ENCODE assay signal across 15 mouse cellular contexts in the genomic region with DNA sequence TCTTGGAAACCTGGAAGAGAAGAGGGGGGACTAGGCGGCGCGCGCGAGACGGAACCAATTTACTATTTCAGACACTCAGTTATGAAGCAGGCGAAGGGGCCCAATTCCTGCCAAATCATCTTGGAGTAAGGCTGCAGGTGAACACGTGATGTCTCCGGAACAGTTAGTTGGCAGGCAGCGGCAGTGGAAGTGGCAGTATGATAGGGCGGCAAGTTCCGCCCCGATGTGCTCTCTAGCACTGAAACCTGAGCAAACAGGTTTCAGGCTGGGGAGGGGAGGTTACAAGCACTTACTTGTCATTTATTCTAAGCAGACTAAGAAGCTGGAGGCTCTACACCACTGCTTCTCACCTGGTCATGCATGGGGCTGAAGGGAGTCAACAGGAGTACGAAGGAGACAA.
DNase-seq lines count a peak whose midpoint lies in the region; ATAC-seq and TF ChIP-seq lines count a peak whose summit lies in the region.
"Had no signal": no experiment of that assay in that cellular context is flagged by ENCODE, and none has a peak within 500 bp of the region (broad histone marks: within the 10 kb centered on the region; RNA-seq: fewer than 3 reads in every experiment).

No protein-coding gene starts in this region.

- no peak for TF ChIP-seq EP300 in heart, adult 2 months (IDR thresholded peaks at IDR 0.05; ENCODE audit: insufficient read depth, low read depth, low read length)

- H3K79me2 ChIP-seq in heart, adult 2 months (replicated peaks; ENCODE audit: control insufficient read depth, insufficient read depth, low read length) = no peaks in the 10 kb centered on the region

- TF ChIP-seq CTCF in heart, adult 2 months (IDR thresholded peaks at IDR 0.05) = no peak

- H3K4me3 ChIP-seq in kidney, embryonic 15.5 days (replicated peaks) = no peak overlapping the region
- no peak overlapping the region for H3K4me3 ChIP-seq in heart, adult 2 months
- no peak overlapping the region for H3K4me3 ChIP-seq in intestine, embryonic 15.5 days (replicated peaks)
- H3K4me3 ChIP-seq: embryonic facial prominence, embryonic 13.5 days; hindbrain, embryonic 12.5 days had no signal

- H3K27me3 ChIP-seq in kidney, embryonic 15.5 days = no peaks in the 10 kb centered on the region
- no peaks in the 10 kb centered on the region for H3K27me3 ChIP-seq in heart, adult 2 months (ENCODE audit: control insufficient read depth, insufficient read depth, low read length)
- no peaks in the 10 kb centered on the region for H3K27me3 ChIP-seq in intestine, embryonic 15.5 days (replicated peaks)
- H3K27me3 ChIP-seq: embryonic facial prominence, embryonic 13.5 days; hindbrain, embryonic 12.5 days; Patski had no signal

- TF ChIP-seq POLR2A in heart, adult 2 months (IDR thresholded peaks at IDR 0.05; ENCODE audit: insufficient read depth, low read depth, low read length) = no peak

- H3K9ac ChIP-seq in kidney, embryonic 15.5 days = no peak overlapping the region
- H3K9ac ChIP-seq in heart, adult 2 months (ENCODE audit: low read depth, low read length) = no peak overlapping the region
- H3K9ac ChIP-seq in intestine, embryonic 15.5 days = no peak overlapping the region
- H3K9ac ChIP-seq: embryonic facial prominence, embryonic 13.5 days; hindbrain, embryonic 12.5 days had no signal

- no peak overlapping the region for H3K27ac ChIP-seq in kidney, embryonic 15.5 days
- no peak overlapping the region for H3K27ac ChIP-seq in heart, adult 2 months
- H3K27ac ChIP-seq in intestine, embryonic 15.5 days = no peak overlapping the region
- H3K27ac ChIP-seq: embryonic facial prominence, embryonic 13.5 days; hindbrain, embryonic 12.5 days had no signal

- H3K36me3 ChIP-seq in kidney, embryonic 15.5 days = no peaks in the 10 kb centered on the region
- no peaks in the 10 kb centered on the region for H3K36me3 ChIP-seq in heart, adult 2 months (ENCODE audit: control insufficient read depth, insufficient read depth, low read length)
- H3K36me3 ChIP-seq in intestine, embryonic 15.5 days = no peaks in the 10 kb centered on the region
- H3K36me3 ChIP-seq: embryonic facial prominence, embryonic 13.5 days; hindbrain, embryonic 12.5 days had no signal

- 61% methylated on average over 14 of the region's 14 CpGs for WGBS in kidney, embryonic 15.5 days
- 42% methylated on average over 14 of the region's 14 CpGs for WGBS in heart, adult 2 months
- WGBS in intestine, embryonic 15.5 days = 40% methylated on average over 14 of the region's 14 CpGs

- intact Hi-C loops in heart, adult 2 months (cut with DNase I) = no loop called here

- H3K4me2 ChIP-seq in kidney, embryonic 15.5 days = 0 out of 2 replicates have a peak overlapping the region, but pooled peaks have one; percentile 9
- no peak overlapping the region for H3K4me2 ChIP-seq in intestine, embryonic 15.5 days (replicated peaks)
- H3K4me2 ChIP-seq: embryonic facial prominence, embryonic 13.5 days; hindbrain, embryonic 12.5 days had no signal

- no peak for DNase-seq in kidney, postnatal 14 days
- peak; percentile 21 to 46 for DNase-seq in heart, adult 2 months
- DNase-seq in heart, postnatal 4 days = peak; percentile 11
- peak; percentile 9 for DNase-seq in mesoderm, embryonic 11.5 days (ENCODE audit: low read depth, low spot score)
- DNase-seq in frontal cortex, postnatal 25 days (ENCODE audit: low spot score in 2 of 2) = no peak
- no peak for DNase-seq in cerebellum, adult 11-12 months
- DNase-seq: adrenal gland, postnatal 14 days; cerebellum, adult 11 months; kidney, postnatal 25 days; right cerebral cortex, postnatal 4 days had no signal

- no peaks in the 10 kb centered on the region for H3K4me1 ChIP-seq in kidney, embryonic 15.5 days
- no peaks in the 10 kb centered on the region for H3K4me1 ChIP-seq in heart, adult 2 months (ENCODE audit: control insufficient read depth, insufficient read depth, low read length)
- H3K4me1 ChIP-seq in intestine, embryonic 15.5 days (replicated peaks) = no peaks in the 10 kb centered on the region
- H3K4me1 ChIP-seq: embryonic facial prominence, embryonic 13.5 days; hindbrain, embryonic 12.5 days had no signal

- H3K9me3 ChIP-seq in kidney, embryonic 15.5 days (replicated peaks) = no peaks in the 10 kb centered on the region
- no peaks in the 10 kb centered on the region for H3K9me3 ChIP-seq in intestine, embryonic 15.5 days
- H3K9me3 ChIP-seq: embryonic facial prominence, embryonic 13.5 days; hindbrain, embryonic 12.5 days had no signal

- ATAC-seq in kidney, embryonic 15.5 days (replicated peaks; ENCODE audit: low FRiP score) = no peak
- ATAC-seq in intestine, embryonic 15.5 days = no peak
- ATAC-seq: Patski had no signal

Comparison
In these comparisons a context has a peak if more than half of its experiments do, and no peak if none do; other contexts are left out.
1. DNase-seq: peak in heart, adult 2 months (2 of 2), heart, postnatal 4 days (single experiment) and mesoderm, embryonic 11.5 days (single experiment); none in kidney, postnatal 14 days (single experiment), frontal cortex, postnatal 25 days (0 of 2) and cerebellum, adult 11-12 months (single experiment).